ENCODE assay signal across 10 mouse cellular contexts in the genomic region with DNA sequence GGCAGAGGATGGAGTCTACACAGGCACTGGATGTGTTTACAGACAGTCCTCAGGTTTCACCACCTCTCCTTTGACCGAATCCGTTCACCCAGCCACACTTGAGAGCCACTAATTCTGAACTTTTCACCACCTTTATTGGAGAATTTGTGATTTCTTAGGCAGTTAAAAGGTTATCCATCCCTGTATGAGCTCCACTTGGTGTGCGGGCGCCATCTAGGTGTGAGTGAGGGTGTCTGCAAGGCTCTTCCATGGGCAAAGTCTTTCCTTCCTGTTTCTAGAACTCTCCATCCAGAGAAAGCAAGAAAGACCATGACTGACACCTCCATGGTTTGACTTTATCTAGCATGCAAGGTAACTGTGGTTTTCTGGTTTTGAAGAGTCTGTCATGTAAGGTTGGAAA.
DNase-seq lines count a peak whose midpoint lies in the region; ATAC-seq and TF ChIP-seq lines count a peak whose summit lies in the region.
"Had no signal": no experiment of that assay in that cellular context is flagged by ENCODE, and none has a peak within 500 bp of the region (broad histone marks: within the 10 kb centered on the region; RNA-seq: fewer than 3 reads in every experiment).

No protein-coding gene starts in this region.

- dilution Hi-C loops in CH12.LX (cut with MboI; ENCODE audit: extremely low pct_ligation_motif_present, extremely low pct_unique_long_range_greater_than_20kb, low sequenced_read_pairs) = no loop called here

- TF ChIP-seq CTCF in CH12.LX (conservative IDR thresholded peaks at IDR 0.05 in 1 of 2, IDR thresholded peaks at IDR 0.05 in 1 of 2; ENCODE audit: low read depth in 2 of 2, low read length in 2 of 2) = peak; percentile 49 to 82; a peak in 2 of 4 replicates
- TF ChIP-seq CTCF in left cerebral cortex, adult 2 months (IDR thresholded peaks at IDR 0.05) = peak; percentile 92

- H3K79me2 ChIP-seq in CH12.LX (replicated peaks; ENCODE audit: control insufficient read depth, extremely low read depth, insufficient read depth, poor library complexity, severe bottlenecking) = no peaks in the 10 kb centered on the region

- H3K4me2 ChIP-seq in hindbrain, embryonic 13.5 days = no peak overlapping the region
- H3K4me2 ChIP-seq in CH12.LX (ENCODE audit: insufficient read depth, low read depth, poor library complexity, severe bottlenecking) = no peak overlapping the region
- H3K4me2 ChIP-seq: embryonic facial prominence, embryonic 13.5 days had no signal

- no peaks in the 10 kb centered on the region for H3K27me3 ChIP-seq in hindbrain, embryonic 10.5 days (ENCODE audit: insufficient read depth, poor library complexity, severe bottlenecking)
- no peaks in the 10 kb centered on the region for H3K27me3 ChIP-seq in hindbrain, embryonic 13.5 days
- H3K27me3 ChIP-seq in CH12.LX (replicated peaks) = no peaks in the 10 kb centered on the region
- H3K27me3 ChIP-seq: embryonic facial prominence, embryonic 13.5 days had no signal

- no peak for TF ChIP-seq EP300 in CH12.LX (IDR thresholded peaks at IDR 0.05; ENCODE audit: low read length)

- peak; percentile 79 for TF ChIP-seq RAD21 in CH12.LX (IDR thresholded peaks at IDR 0.05; ENCODE audit: low read depth, low read length)

- H3K4me1 ChIP-seq in hindbrain, embryonic 10.5 days (replicated peaks) = peaks cover 13% of the 10 kb centered on the region; the same call in 1 of the 2 replicates
- peaks cover 4% of the 10 kb centered on the region; the same call in 1 of the 2 replicates for H3K4me1 ChIP-seq in hindbrain, embryonic 13.5 days (replicated peaks)
- H3K4me1 ChIP-seq in CH12.LX (ENCODE audit: control insufficient read depth in 1 of 2, insufficient read depth in 2 of 2) = peaks cover 0 to under 1% of the 10 kb centered on the region in 2 experiments; a peak in 1 of 4 replicates

- ATAC-seq in hindbrain, embryonic 13.5 days (ENCODE audit: low FRiP score) = no peak

- DNase-seq in hindbrain, embryonic 10.5 days (ENCODE audit: low spot score) = peak; percentile 28
- DNase-seq in CH12.LX (ENCODE audit: extremely low read depth) = peak; percentile 52
- peak; percentile 45 for DNase-seq in adrenal gland, adult 2 months
- DNase-seq in gastrocnemius, postnatal 14 days = peak; percentile 38
- DNase-seq in left cerebral cortex, adult 2 months (ENCODE audit: extremely low spot score in 1 of 2, low spot score in 2 of 2) = peak; percentile 50 to 61
- DNase-seq in retina, postnatal 7 days (ENCODE audit: low read depth, low spot score) = peak; percentile 47
- DNase-seq in natural killer cell, adult 2 months (ENCODE audit: low spot score in 2 of 2) = no peak

- TF ChIP-seq POLR2A in CH12.LX (IDR thresholded peaks at IDR 0.05; ENCODE audit: low read depth, low read length) = no peak

- H3K9me3 ChIP-seq in hindbrain, embryonic 10.5 days = no peaks in the 10 kb centered on the region
- H3K9me3 ChIP-seq in hindbrain, embryonic 13.5 days = no peaks in the 10 kb centered on the region
- peaks cover 2% of the 10 kb centered on the region for H3K9me3 ChIP-seq in CH12.LX (replicated peaks; ENCODE audit: low read length)
- H3K9me3 ChIP-seq: embryonic facial prominence, embryonic 13.5 days had no signal

- in situ Hi-C loops in CH12.LX (cut with MboI; ENCODE audit: low pct_ligation_motif_present, low pct_unique_long_range_greater_than_20kb, low sequenced_read_pairs) = loop anchor here (25.0 kb wide), 1 partner anchor 475 kb away; a partner anchor contains a TSS

- no peak overlapping the region for H3K9ac ChIP-seq in hindbrain, embryonic 13.5 days
- no peak overlapping the region for H3K9ac ChIP-seq in CH12.LX (ENCODE audit: insufficient read depth, low read depth)
- H3K9ac ChIP-seq: embryonic facial prominence, embryonic 13.5 days had no signal

- no peak overlapping the region for H3K4me3 ChIP-seq in hindbrain, embryonic 10.5 days
- H3K4me3 ChIP-seq in hindbrain, embryonic 13.5 days = no peak overlapping the region
- no peak overlapping the region for H3K4me3 ChIP-seq in CH12.LX (replicated peaks in 1 of 3; ENCODE audit: low read depth in 2 of 3, low read length in 2 of 3, poor library complexity in 1 of 3)
- no peak overlapping the region for H3K4me3 ChIP-seq in left cerebral cortex, adult 2 months
- H3K4me3 ChIP-seq: embryonic facial prominence, embryonic 13.5 days had no signal

- WGBS in hindbrain, embryonic 10.5 days = 43% methylated on average over 4 of the region's 4 CpGs
- 48% methylated on average over 4 of the region's 4 CpGs for WGBS in hindbrain, embryonic 13.5 days

- intact Hi-C loops in gastrocnemius, postnatal 14 days (cut with DNase I; ENCODE audit: low total_unique reads) = loop anchor here (10.0 kb wide), 1 partner anchor 273 kb away; a partner anchor contains a TSS
- intact Hi-C loops in left cerebral cortex, adult 2 months (cut with DNase I) = loop anchor here (1.0 to 10.0 kb wide), 4 partner anchors 145 to 515 kb away; no protein-coding TSS in a partner anchor

- no peak overlapping the region for H3K27ac ChIP-seq in hindbrain, embryonic 10.5 days
- no peak overlapping the region for H3K27ac ChIP-seq in hindbrain, embryonic 13.5 days
- H3K27ac ChIP-seq in CH12.LX (ENCODE audit: insufficient read depth, low read depth) = no peak overlapping the region
- H3K27ac ChIP-seq in left cerebral cortex, adult 2 months = no peak overlapping the region
- H3K27ac ChIP-seq: embryonic facial prominence, embryonic 13.5 days; macrophage had no signal

- no peaks in the 10 kb centered on the region for H3K36me3 ChIP-seq in hindbrain, embryonic 10.5 days
- H3K36me3 ChIP-seq in hindbrain, embryonic 13.5 days = no peaks in the 10 kb centered on the region
- H3K36me3 ChIP-seq in CH12.LX (replicated peaks in 1 of 2; ENCODE audit: control insufficient read depth in 1 of 2, insufficient read depth in 1 of 2, low read length in 1 of 2) = no peaks in the 10 kb centered on the region
- H3K36me3 ChIP-seq: embryonic facial prominence, embryonic 13.5 days had no signal

TF ChIP-seq in CH12.LX, 34 proteins besides CTCF, POLR2A, EP300 and RAD21:
- peak; percentile 59 for TF ChIP-seq SMC3 (IDR thresholded peaks at IDR 0.05; ENCODE audit: low read depth, low read length)
- TF ChIP-seq MYC (IDR thresholded peaks at IDR 0.05; ENCODE audit: low read depth, low read length) = 0 out of 2 replicates have a peak, but pooled peaks have one; percentile 12
- no peak for TF ChIP-seq BHLHE40 (IDR thresholded peaks at IDR 0.05; ENCODE audit: low read depth, low read length)

Comparison
In these comparisons a context has a peak if more than half of its experiments do, and no peak if none do; other contexts are left out.
1. DNase-seq: peak in hindbrain, embryonic 10.5 days (single experiment), CH12.LX (single experiment), adrenal gland, adult 2 months (single experiment), gastrocnemius, postnatal 14 days (single experiment), left cerebral cortex, adult 2 months (2 of 2) and retina, postnatal 7 days (single experiment); none in natural killer cell, adult 2 months (0 of 2).